Mouse (Mus musculus): ENCODE results near the gene Acot13.
"Not testable (repeated sequence)": the region's sequence is repeated elsewhere in the genome, so short reads cannot be mapped to it uniquely, and the experiment has no call there.

The Acot13 gene

DNA sequence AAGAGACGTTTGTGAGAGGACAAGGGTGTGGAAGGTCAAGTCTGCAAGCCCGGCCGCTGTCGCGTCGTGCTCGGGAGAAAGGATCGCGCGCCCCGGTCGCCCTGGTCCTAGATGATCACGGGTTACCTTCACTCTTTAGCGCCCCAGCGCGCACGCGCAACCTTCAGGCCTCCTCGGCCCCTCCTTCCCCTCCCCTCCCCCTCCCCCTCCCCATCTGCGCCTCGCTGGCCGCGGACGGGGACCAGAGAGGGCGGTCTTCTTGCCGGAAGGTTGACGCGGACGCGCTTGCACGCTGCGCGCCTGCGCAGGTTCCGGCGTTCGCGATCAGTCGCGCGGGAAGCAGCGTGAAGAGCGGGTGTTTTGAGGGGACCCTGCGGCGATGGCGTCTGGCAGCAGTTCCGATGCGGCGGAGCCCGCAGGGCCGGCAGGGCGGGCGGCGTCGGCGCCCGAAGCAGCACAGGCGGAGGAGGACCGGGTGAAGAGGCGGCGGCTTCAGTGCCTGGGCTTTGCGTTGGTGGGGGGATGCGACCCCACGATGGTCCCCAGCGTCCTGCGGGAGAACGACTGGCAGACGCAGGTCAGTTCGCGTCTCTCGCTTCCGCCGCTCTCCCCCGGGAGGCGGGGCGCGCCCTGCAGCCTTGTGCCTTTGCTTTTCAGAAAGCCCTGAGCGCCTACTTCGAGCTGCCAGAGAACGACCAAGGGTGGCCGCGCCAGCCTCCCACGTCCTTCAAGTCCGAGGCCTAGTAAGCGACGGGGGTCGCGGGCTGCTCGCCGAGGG lies at the start of gene Acot13, which contains the start of gene Tdp2:
Acot13 (minus strand) TSS at position 188 of the 778 bp plus-strand sequence.
Tdp2 (plus strand) TSS at position 327 of the 778 bp plus-strand sequence.
- DNase-seq (ENCODE audit: low read depth): peak; percentile 95

DNA sequence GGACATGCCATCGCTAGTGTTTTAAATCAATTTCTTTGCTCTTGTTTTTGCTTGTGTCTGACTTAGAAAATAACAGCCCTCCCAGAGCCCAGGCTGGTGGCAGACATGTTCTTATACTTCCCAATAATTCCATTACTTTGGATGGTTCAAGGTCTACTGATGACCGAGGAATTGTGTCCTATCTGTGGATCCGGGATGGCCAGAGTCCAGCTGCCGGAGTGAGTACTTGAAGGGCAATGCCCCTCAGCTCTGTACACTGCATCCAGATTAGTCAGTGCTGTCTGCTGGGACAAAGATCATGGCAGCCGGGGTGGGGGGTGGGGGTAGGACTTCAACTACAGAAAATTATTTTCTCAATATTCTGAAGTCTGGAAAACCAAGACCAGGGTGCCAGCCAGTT lies 49.4 kb upstream of the Acot13 start:
- DNase-seq (ENCODE audit: low read depth): no peak

DNA sequence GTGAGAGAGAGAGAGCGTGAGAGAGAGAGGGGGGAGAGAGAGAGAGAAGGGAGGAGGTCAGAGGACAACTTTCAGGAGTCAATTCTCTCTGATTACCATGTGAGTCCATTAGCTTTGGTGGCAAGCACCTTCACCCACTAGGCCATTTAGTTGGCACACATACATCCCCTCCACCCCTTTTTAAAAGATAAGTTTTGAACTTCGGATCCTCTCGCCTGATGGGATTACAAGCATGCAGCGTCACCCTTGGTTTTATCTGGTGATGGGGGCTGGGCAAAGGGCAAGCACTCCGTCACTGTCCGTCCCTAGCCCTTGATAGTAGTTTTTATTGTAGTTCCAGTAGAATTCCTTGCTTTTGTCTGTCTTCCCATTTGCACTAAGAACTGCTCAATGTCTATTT lies 48.9 kb upstream of the Acot13 start:
- DNase-seq (ENCODE audit: low read depth): no peak

DNA sequence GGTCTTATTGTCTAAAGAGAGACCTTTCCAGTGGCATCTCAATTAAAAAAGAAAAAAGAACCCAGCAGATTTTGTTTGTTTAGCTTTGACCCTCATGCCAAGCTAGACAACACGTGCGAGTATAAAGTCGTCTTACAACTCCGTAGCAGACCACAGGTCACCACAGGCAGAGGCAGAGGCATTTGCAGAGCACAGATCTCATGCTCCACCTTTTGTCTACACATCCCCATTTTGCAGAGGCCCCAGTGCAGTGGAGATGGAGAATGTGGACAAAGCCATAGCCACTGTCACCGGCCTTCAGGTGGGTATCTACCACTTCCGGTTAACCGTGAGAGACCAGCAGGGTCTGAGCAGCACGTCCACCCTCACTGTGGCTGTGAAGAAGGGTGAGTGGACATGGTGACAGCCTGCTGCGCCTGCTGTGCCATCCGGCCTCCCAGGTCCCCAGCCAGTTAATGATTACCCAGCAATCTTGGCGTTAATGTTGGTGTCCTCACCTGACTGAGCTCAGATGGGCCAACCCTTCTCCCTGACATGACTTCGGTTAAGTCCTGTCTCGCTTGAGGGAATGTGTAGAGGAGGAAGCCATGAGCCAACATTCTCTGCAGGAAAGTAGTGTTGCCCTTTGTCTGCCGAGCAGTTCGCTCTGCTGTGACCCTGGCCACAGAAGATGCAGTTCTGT lies 48.2 kb upstream of the Acot13 start:
- DNase-seq (ENCODE audit: low read depth): no peak

DNA sequence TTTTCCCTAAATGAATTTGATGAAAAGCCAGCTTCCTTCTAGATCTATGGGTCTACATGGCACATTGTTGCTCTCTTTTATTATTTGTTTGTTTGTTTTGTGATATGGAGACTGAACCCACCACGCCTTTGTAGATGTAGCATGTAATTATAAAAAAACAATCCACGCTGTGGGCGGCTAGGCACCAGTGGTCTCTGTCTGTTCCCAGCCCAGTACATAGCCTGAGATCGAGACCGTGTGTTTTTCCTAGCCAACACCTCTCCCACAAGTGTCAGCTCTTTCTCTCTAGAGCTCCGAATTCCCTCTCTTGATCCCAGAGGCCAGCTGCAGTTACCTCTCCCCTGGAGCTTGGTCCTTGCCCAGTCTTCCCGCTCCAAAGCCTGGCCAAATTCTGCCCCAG lies 36.9 kb upstream of the Acot13 start:
- DNase-seq (ENCODE audit: low read depth): no peak

DNA sequence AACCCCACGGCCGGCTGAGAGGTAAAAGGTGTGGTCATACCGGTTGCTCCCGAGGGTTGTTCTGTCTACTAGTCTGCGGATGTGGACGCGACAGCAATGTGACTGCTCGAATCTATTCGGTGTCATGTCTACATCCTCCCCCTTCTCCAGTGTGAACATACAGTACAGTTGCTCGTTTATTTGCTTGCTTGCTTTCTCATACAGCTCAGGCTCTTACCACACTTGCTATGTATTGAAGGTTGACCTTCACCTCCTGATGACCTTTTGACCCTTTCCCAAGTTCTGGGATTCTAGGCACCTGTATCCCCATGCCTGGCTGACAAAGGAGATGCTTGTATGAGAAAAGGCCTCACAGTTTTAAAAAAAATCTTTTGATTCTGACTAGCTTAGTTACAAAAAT lies 36.4 kb upstream of the Acot13 start:
- DNase-seq (ENCODE audit: low read depth): no peak

DNA sequence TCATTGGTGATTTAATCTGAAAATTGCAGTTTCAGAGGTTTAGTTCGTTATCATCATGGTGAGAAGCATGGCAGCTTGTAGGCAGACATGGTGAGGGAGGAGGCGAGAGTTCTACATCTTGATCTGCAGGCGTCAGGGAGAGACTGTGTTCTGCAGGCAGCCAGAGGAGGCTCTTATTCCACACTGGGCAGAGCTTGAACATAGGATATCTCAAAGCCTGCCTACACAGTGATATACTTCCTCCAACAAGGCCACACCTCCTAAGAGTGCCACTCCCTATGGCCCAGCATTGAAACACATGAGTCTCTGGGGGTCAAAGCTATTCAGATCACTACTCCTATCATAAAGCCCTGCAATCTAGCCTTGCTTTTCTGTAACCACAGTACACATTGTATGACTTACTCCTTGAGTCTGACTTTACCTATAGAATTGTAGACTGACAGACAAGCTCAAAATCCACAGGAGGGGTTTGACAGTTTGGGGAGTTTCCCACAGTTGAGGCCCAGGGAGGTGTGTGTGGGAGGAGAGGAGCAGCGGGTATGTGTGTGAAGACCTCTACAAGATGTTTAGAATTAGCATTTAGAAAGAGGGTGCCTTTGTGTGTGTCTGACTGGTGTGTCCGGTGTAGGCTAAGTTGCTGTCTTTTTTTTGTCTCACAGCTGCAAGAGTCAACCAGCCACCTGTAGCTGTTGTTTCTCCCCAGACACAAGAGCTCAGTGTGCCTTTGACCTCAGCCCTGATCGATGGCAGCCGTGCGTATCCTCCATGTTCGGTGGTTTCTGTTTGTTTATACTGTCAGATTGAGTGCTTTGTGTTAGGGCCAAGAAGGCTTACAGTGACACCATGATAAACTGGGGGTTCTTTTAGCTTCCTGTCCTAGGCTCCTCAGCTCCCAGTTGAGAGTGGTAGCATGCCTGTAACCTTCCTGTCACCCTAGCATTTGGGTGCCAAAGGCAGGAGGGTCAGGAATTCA lies 35.4 kb upstream of the Acot13 start:
- no peak for DNase-seq (ENCODE audit: low read depth)

DNA sequence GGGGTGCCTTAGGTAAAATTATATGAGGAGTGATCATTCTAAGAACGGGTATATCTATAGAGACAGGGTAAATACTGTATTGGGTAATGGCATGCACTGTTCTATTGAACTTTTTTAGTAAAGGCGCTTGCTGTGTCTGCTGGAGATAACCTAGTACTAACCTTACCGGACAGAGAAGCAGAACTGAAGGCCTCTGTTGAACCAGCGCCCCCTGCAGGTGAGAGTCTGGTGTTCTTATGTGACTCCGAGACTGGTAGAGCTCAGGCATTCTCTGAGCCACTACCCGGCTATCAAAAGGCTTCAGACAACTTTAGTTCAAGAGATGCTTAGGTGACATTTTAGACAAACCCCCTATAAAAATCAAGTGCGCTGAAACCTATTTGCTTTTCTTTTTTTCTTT lies 31.2 kb upstream of the Acot13 start:
- peak; percentile 46 for DNase-seq (ENCODE audit: low read depth)

DNA sequence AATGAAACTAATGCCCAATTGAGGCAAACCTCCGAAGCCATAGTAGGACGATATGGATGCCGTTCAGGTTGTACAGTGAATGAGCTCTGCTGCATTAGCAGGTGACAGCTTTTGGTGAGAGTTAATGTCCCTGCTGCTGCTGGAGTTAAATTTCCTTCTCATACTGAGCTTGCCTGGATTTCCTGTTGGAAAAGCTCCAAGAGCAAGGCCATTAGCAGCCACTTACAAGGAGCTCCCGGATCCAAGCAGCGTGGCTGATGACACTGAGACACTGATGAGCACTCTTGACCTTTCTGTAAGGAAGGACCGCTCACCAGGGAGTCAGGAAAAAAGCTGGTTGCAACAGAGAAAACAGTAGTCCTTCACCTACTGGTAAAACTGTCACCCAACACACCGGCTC lies 30.7 kb upstream of the Acot13 start:
- no peak for DNase-seq (ENCODE audit: low read depth)

DNA sequence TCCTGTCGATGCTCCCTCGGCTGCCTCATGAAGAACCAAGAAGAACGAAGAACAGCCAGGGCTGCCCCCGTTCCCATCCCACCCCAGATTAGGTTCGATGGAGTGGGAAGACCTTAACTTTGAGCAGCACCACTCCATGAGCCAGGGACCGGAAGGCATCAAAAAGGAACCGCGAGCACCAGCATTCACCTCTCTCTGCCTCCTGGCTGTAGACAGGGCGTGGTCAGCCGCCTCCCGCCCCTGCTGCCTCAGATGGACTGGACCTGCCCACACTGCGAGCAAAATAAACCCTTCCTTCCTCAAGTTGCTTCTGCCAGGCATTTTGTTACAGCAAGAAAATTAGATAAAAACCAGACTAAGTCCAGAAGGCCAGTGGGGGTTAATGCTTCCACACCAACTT lies 29.7 kb upstream of the Acot13 start:
- DNase-seq (ENCODE audit: low read depth): no peak

DNA sequence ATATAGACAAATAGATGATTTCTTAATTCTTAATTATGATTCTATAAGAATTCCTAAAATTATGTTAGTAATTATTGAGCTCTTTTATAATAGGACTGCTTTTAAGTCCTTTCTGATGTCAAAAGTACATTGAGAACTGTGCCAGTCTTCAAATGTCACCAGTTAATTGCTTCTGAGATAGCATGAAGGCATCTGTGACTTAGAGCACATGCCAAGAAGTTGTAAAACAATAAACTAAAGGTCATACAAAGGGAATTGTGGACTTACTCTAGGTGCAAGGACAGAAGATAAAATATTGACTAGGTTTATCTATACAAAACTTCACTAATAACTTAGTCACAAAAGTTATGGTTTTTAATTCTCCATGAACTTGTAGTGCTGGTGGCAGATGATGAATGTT lies 27.8 kb upstream of the Acot13 start:
- no peak for DNase-seq (ENCODE audit: low read depth)

DNA sequence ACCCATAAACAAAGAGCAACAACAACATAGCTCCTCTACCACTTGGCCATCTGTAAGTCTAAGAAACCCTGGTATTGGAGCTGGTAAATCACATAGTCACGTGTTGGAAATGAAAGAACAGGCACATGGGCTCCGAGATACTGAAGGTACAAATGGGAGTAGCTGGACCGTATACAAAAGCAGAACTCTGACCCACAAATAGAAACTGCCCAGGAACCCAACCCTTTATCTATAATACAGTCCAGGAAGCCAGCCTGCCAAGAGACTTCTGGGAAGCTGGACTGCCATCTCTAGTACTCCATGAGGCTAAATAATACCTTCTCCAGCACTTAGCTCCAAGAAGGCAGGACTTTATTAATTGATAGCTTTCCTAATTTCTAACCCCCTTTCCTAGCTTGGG lies 21.2 kb upstream of the Acot13 start:
- DNase-seq (ENCODE audit: low read depth): no peak

DNA sequence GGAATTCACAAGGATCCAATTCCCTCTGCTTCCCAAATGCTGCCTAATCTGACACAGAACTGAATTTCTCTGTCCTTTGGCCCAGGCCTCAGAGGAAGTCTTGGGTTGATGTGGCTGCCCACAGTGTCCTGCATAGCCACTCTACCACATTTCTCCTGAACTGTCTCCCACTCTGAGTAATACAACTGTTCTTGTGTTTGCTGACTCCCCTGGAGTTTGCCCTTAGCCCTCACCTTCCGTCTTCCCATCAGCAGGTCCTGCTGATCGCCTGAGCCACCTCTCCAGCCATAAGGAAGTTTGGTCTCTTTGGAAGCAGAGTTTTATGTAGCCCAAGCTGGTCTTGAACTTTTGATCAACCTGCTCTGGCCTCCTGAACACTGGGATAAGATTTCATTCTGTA lies 20.6 kb upstream of the Acot13 start:
- no peak for DNase-seq (ENCODE audit: low read depth)

DNA sequence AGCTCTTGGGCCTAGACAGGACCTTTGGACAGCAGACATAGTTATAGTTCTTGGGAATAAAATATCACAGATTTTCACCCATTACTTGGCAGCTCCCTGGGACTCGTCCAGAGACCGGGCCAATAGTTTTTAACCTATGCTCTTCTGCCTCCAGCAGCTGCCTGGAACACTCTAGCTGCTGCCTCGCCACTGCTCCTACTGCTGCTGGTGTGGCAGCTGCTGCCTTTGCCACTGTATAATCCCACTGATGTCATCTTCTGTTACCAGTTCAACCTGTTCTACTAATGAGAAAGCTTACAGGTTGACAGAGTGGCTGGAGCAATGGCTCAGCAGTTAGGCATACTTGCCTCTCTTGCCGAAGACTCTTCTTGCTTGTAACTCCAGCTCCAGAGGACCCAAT lies 18.0 kb upstream of the Acot13 start:
- no peak for DNase-seq (ENCODE audit: low read depth)

DNA sequence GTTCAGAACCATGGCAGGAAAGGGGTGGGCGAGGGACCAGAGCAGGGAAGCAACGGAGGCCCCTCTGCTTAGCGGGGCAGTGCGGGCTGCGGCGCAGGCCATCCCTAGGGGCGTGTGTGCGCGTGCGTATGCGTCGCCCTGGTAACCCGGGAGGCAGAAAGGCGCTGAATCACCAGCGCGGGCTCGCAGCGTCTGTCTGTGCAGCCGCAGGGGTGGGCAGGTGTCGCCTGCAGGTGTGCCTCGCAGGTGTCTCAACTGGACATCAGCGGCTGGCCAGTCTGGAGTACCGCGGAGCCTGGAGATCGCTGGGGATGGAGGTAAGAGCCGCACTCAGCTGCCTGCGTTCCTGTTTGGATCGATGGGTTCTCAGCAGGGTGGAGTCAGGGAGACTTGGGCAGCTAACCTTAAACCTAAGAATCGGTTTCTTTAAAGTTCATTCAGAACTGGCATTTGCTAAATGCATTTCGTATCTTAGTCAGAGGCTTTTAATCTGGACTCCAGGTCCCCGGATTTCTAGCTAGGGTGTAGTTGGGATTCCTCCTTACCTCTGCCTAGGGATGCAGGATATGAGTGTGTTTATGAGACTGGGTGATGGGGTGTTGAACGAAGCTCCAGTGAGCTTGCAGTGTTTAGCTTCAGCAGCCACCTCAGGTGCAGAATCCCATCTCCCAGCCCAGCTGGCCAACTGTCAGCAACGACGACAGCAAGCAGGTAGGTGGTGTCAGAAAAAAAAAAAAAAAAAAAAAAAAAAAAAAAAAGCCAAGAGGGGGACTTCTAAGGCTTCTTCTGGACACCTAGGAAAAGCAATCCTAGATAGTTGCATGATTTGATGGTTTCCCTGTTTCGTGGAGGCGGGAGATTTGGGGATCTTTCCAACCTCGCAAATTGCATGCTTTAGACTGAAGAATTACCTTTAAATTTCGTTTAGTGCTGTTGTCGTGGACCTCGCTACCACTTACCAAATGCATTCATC lies 13.9 kb upstream of the Acot13 start, which contains the start of gene D130043K22Rik:
D130043K22Rik (plus strand) TSS at position 153 of the 973 bp plus-strand sequence.
- no peak for DNase-seq (ENCODE audit: low read depth)

DNA sequence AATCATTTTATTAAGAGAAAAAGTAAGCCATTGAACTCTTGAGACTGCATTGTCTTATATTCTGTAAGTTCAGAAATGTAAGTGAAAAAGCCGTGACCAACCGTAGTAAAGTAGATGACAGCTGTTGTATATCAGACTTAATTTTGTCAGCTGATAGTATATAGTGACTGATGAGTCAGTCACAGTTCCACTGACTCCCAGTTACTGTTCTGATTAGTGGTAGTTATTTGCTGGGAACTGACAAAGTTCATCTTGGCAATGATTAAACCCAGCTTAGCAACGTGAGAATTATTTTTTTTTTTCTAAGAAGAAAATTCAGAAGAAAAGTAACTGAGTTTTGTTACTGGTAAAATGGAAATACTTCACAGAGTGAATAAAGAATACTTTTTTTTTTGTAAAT lies 10.4 kb upstream of the Acot13 start:
- no peak for DNase-seq (ENCODE audit: low read depth)

DNA sequence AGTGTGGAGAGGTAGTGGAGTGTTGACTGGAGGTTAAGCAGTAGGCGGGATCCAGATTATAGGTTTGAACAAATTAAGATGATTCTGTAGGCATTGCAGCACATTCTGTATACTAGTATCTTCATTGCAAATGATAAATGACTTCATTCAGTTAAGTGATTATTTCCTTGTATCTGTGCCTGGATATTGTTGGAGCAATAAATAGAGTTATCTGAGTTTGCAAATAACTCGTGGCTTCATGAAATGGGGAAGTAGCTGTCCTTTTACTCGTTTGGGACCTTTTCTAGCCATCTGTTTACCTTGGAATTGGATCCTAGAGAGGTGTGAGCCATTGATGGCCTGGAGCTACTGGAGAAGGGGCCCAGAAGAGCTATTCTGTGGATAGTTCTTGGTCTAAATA lies 8.5 kb upstream of the Acot13 start:
- no peak for DNase-seq (ENCODE audit: low read depth)

DNA sequence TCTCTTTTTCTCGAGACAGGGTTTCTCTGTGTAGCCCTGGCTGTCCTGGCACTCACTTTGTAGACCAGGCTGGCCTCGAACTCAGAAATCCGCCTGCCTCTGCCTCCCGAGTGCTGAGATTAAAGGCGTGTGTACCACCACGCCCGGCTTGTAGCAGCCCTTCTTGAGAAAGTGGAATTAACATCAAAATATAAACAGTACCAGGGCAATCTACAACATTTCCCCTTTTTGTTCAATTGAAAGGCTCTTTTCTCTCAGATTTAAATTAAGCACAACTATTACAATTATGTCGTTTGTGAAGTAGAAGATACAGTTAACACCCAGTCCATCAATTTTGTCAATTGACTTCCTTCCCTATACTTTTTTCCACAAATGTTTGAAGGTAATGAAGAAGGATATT lies 6.4 kb upstream of the Acot13 start:
- not testable (repeated sequence) for DNase-seq (ENCODE audit: low read depth)

DNA sequence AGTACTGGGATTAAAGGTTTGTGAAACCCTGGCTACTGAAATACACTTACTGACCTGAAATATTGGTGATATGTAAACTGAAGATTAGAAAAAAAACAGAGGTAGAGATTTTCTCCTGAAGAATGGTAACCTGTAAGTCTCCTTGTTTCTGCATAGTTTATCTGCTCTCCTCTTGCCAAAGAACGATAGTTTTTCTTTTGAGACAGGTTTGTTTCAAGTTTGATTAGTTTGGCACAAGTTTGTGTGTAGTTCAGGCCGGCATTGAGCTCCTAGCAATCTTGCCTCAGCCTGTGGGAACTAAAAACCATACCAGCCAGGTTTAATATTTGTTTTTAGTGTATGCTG lies 1.4 kb upstream of the Acot13 start:
- DNase-seq (ENCODE audit: low read depth): no peak

DNA sequence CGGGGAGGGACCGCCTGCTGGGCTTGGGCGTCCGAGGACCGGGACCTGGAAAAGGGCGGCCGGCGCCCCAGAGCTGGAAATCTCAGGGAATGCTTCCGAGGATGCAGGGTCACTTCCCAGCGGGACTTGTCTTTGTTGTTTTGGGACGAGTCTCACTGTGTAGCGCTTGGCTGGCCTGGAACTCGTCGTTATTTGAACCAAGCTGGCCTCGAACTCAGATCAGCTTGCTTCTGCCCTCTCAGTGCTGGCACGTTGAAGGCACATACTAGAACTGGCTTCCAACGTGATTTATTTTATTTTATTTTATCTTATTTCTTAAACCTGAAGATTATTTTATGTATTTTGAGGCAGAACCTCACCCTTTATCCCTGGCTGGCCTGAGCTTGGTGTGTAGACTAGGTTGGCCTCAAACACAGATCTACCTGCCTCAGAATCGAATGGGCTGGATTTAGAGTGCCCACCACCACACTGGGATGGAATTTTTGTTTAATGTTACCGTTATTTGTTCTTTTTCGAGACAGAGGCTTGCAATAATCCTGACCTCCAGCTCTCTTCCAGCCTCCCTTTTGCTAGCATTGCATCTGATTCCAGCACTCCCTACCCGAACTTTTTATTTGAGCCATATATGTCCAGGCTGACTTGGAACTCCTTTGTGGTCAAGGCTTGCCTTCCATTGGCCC lies 931 bp upstream of the Acot13 start:
- DNase-seq (ENCODE audit: low read depth): no peak
